Mouse (Mus musculus): Measurements from ENCODE around the gene Slc25a25. TPM values are rescaled to one million over a fixed set of nuclear protein-coding genes. Genes with fewer than 3 reads are reported as not detected.
"Not testable (repeated sequence)": the region's sequence is repeated elsewhere in the genome, so short reads cannot be mapped to it uniquely, and the experiment has no call there.

Slc25a25 gene
- polyA plus RNA-seq (2016; fragmentation: Nextera tagmentation; extraction: Ambion mirVana), result 17.0 and 17.3 TPM in 2 replicates

- peak within 1 kb of the TSS; percentile 84 for H3K4me3 ChIP-seq
- peaks cover 52% of the 10 kb centered on the region for H3K4me1 ChIP-seq
- WGBS, result under 1% methylated on average over 103 of the region's 103 CpGs
- no peaks in the 10 kb centered on the region for H3K9me3 ChIP-seq
- DNase-seq (ENCODE audit: low spot score), result peak; percentile 99
- peaks cover 10% of the 10 kb centered on the region; the same call in 1 of the 2 replicates for H3K36me3 ChIP-seq
- H3K27me3 ChIP-seq (ENCODE audit: insufficient read depth, poor library complexity, severe bottlenecking), result no peaks in the 10 kb centered on the region
- H3K27ac ChIP-seq, result peak within 1 kb of the TSS; percentile 92
These were observed at the start of gene Slc25a25 for GRCm38 (mm10) chr2:32450881-32451844. Gene Slc25a25, minus strand, starts transcription at chr2:32451445.

- no peak for DNase-seq (ENCODE audit: low spot score)
- WGBS, result 86% methylated on average over 5 of the region's 5 CpGs
These were observed 49.2 kb upstream of the Slc25a25 start for GRCm38 (mm10) chr2:32500461-32500860.

GRCm38 (mm10) chr2:32499365-32499764 is 48.1 kb upstream of the Slc25a25 start:
- 75% methylated on average over 4 of the region's 4 CpGs for WGBS
- Histone ChIP-seq H3K4me1 (peaks cover 22% of the 10 kb centered on the region), H3K27me3 (ENCODE audit: insufficient read depth, poor library complexity, severe bottlenecking) (no peaks in the 10 kb centered on the region), H3K27ac (no peak overlapping the region), H3K4me3 (no peak overlapping the region), H3K9me3 (no peaks in the 10 kb centered on the region), H3K36me3 (no peaks in the 10 kb centered on the region)
- no peak for DNase-seq (ENCODE audit: low spot score)

More at GRCm38 (mm10) chr2:32500461-32500860, 49.2 kb upstream of the Slc25a25 start:
- Histone ChIP-seq H3K4me1 (peaks cover 14% of the 10 kb centered on the region), H3K4me3 (no peak overlapping the region), H3K9me3 (no peaks in the 10 kb centered on the region), H3K27me3 (ENCODE audit: insufficient read depth, poor library complexity, severe bottlenecking) (no peaks in the 10 kb centered on the region), H3K27ac (no peak overlapping the region), H3K36me3 (no peaks in the 10 kb centered on the region)

DNA sequence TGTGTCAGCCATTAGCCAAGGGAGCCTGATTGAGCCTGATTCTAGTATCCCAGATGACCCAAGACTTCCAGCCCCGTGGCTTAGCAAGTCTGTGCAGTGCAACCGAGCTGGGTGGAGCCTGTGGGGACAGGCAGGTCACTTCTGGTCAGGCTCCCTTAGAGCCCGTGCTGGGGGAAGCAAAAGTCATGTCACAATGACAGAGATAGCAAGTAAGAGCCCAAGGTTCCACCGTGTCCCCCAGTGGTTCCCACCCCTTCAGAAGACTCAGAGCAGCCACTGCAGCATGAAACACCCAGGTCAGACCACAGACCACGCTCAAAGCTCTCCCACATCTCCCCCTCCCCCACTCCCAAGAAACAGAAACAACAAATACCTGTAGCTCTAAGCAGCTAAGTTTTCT is 44.9 kb upstream of the Slc25a25 start:
- peak overlapping the region; percentile 48; the same call in 1 of the 2 replicates for H3K27ac ChIP-seq
- no peak overlapping the region for H3K4me3 ChIP-seq
- H3K4me1 ChIP-seq, result peaks cover 13% of the 10 kb centered on the region
- no peaks in the 10 kb centered on the region for H3K27me3 ChIP-seq (ENCODE audit: insufficient read depth, poor library complexity, severe bottlenecking)
- no peaks in the 10 kb centered on the region for H3K36me3 ChIP-seq
- WGBS, result 55% methylated on average over 5 of the region's 5 CpGs
- H3K9me3 ChIP-seq, result no peaks in the 10 kb centered on the region
- no peak for DNase-seq (ENCODE audit: low spot score)

DNA sequence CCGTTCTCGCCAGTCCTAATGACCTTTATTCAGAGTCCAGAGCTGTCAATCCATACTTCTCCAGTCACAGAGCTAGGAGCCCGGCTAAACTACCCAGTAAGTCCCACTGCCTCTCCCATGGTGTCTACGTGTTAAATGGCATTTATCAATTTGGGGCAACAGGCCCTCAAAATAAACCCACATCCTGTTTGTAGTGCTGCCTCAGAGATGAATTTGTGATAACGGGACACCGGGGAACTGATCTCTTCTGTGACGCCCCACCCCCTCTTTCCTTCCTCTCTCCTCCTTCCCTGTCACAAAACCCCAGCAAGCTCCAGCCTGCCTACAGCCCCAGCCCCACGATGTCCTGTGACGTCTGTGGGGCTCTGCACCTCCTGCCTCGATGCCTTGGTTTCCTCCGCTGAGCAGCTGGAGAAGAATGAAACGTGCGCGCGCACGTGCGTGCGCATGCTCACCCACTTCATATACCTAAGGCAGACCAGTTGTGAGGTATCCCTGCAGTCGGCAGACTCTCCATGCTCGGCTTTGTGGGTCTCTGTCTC is 44.0 kb upstream of the Slc25a25 start:
- no peaks in the 10 kb centered on the region for H3K27me3 ChIP-seq (ENCODE audit: insufficient read depth, poor library complexity, severe bottlenecking)
- no peaks in the 10 kb centered on the region for H3K9me3 ChIP-seq
- WGBS, result 64% methylated on average over 20 of the region's 20 CpGs
- no peaks in the 10 kb centered on the region for H3K36me3 ChIP-seq
- peaks cover 12% of the 10 kb centered on the region for H3K4me1 ChIP-seq
- no peak for DNase-seq (ENCODE audit: low spot score)
- peak overlapping the region; percentile 48 for H3K27ac ChIP-seq
- no peak overlapping the region for H3K4me3 ChIP-seq

DNA sequence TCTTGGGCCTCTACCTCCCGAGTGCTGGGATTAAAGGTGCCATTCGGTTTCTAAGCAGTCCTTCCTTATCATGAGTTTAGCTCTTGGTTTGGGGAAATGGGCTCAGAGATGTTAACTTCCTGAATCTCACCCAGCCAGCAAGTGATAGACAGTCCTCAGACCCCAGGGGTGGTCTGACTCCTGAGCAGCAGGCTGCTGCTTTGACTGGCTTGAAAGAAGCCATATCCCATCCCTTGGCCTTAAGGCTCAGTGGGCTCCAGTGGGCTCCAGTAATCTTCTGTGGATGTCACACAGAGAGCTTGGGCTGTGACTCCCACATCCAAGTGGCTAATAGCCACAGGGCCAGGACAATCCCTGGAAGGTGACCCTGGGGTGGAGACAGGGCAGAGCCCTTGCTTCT is 43.3 kb upstream of the Slc25a25 start:
- Histone ChIP-seq H3K4me1 (peaks cover 12% of the 10 kb centered on the region), H3K27ac (no peak overlapping the region), H3K9me3 (no peaks in the 10 kb centered on the region), H3K27me3 (ENCODE audit: insufficient read depth, poor library complexity, severe bottlenecking) (no peaks in the 10 kb centered on the region), H3K36me3 (no peaks in the 10 kb centered on the region), H3K4me3 (no peak overlapping the region)
- WGBS, result 42% methylated on average over 2 of the region's 2 CpGs
- DNase-seq (ENCODE audit: low spot score), result no peak

DNA sequence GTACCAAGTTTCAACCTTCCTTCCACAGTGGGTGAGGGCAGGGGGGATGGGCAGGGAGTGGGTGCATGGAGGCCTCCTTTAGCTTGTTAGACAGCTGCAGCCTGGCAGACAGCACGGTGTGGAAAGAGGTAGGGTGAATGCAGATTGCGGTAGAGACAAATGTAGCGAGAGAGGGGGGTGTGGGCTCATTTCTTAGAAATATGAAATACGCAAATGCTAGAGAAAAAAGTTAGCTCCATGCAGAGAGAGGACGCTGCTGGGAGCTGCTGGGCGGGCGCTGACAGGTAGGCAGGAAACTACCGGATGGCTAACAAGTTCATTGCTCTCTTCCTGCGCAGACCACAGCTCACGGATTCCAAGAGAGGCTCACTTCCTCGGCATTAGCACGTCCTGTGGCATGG is 42.1 kb upstream of the Slc25a25 start:
- H3K27ac ChIP-seq, result no peak overlapping the region
- H3K9me3 ChIP-seq, result no peaks in the 10 kb centered on the region
- DNase-seq (ENCODE audit: low spot score), result no peak
- H3K27me3 ChIP-seq (ENCODE audit: insufficient read depth, poor library complexity, severe bottlenecking), result no peaks in the 10 kb centered on the region
- H3K4me1 ChIP-seq, result peaks cover 12% of the 10 kb centered on the region
- 71% methylated on average over 12 of the region's 12 CpGs for WGBS
- H3K4me3 ChIP-seq, result no peak overlapping the region
- H3K36me3 ChIP-seq, result no peaks in the 10 kb centered on the region

DNA sequence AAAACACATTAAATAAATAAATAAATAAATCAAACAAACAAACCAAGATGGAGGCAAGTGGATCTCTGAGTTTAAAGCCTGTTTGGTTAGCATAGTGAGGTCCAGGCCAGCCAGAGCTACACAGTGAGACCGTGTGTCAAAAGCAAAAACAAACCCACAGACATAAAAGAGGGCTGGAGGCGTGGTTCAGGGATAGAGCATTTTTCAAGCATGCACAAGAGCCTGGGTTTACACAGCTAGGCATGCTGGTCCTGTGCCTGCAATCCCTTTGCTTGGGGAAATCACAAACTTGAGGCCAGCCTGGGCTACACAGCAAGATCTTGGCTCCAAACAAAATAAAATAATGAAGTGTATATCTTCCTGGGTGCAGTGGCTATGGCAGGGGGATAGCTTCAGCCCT is 41.4 kb upstream of the Slc25a25 start:
- H3K4me3 ChIP-seq, result no peak overlapping the region
- no peak overlapping the region for H3K27ac ChIP-seq
- peaks cover 12% of the 10 kb centered on the region for H3K4me1 ChIP-seq
- no peaks in the 10 kb centered on the region for H3K27me3 ChIP-seq (ENCODE audit: insufficient read depth, poor library complexity, severe bottlenecking)
- no peak for DNase-seq (ENCODE audit: low spot score)
- WGBS, result 77% methylated on average over 2 of the region's 2 CpGs
- no peaks in the 10 kb centered on the region for H3K36me3 ChIP-seq
- H3K9me3 ChIP-seq, result no peaks in the 10 kb centered on the region

- not testable (repeated sequence) for H3K36me3 ChIP-seq; H3K27me3 ChIP-seq (ENCODE audit: insufficient read depth, poor library complexity, severe bottlenecking); H3K4me3 ChIP-seq; H3K27ac ChIP-seq; H3K9me3 ChIP-seq; DNase-seq (ENCODE audit: low spot score)
- H3K4me1 ChIP-seq, result peaks cover 22% of the 10 kb centered on the region
These were observed 39.5 kb upstream of the Slc25a25 start for GRCm38 (mm10) chr2:32490730-32491129.

DNA sequence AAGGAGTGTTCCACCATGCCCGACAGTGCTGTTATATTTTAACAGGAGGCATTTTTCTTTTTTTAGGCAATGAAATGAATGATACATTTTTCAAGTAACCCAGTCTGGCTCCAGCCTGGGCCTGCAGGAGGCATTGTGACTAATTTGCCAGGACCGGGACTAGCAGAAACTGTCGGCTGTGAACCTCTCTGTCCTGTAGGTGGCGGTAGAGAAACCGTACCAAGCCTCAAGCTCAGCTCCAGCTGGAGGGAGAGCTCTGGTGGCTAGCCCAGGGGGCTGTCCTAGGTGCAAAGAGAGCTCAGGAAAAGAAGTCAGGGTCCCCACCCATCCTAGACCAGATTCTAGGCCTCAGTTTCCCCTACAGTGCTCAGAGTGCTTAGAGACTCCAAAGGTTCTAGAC is 37.4 kb upstream of the Slc25a25 start:
- Histone ChIP-seq H3K27me3 (ENCODE audit: insufficient read depth, poor library complexity, severe bottlenecking) (no peaks in the 10 kb centered on the region), H3K36me3 (no peaks in the 10 kb centered on the region), H3K4me3 (no peak overlapping the region), H3K9me3 (no peaks in the 10 kb centered on the region), H3K27ac (0 out of 2 replicates have a peak overlapping the region, but pooled peaks have one; percentile 9), H3K4me1 (peaks cover 11% of the 10 kb centered on the region)
- 0% methylated on average over 5 of the region's 5 CpGs for WGBS
- DNase-seq (ENCODE audit: low spot score), result peak; percentile 87

DNA sequence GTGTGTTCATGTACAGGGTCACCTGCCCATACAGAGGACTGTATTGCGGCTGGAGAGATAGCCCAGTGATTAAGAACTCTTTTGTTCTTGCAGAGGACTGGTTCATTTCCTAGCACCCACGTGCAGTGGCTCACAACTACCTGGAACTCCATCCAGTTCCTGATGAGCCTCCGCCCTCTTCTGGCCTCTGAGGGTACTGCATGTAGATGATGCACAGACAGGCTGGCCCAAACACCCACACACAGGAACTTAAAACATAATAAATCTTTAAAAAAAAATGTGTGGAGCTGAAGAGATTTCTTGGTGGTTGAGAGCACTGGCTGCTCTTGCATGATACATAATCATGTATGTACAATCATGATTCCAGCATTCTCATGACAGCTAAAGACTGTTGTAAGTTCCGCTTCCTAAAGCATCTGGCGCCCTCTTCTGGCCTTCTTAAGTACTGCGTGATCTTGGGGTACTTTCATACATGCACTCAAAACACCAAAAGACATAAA is 35.9 kb upstream of the Slc25a25 start:
- 6% methylated on average over 6 of the region's 6 CpGs for WGBS

GRCm38 (mm10) chr2:32486155-32486554 is 34.9 kb upstream of the Slc25a25 start:
- Histone ChIP-seq H3K27me3 (ENCODE audit: insufficient read depth, poor library complexity, severe bottlenecking) (no peaks in the 10 kb centered on the region), H3K4me1 (peaks cover 11% of the 10 kb centered on the region), H3K9me3 (no peaks in the 10 kb centered on the region), H3K4me3 (no peak overlapping the region), H3K36me3 (no peaks in the 10 kb centered on the region), H3K27ac (peak overlapping the region; percentile 56; the same call in 1 of the 2 replicates)
- WGBS, result 60% methylated on average over 9 of the region's 9 CpGs
- no peak for DNase-seq (ENCODE audit: low spot score)

More for the DNA sequence above, 35.9 kb upstream of the Slc25a25 start:
- Histone ChIP-seq H3K27ac (peak overlapping the region; percentile 56), H3K27me3 (ENCODE audit: insufficient read depth, poor library complexity, severe bottlenecking) (no peaks in the 10 kb centered on the region), H3K36me3 (no peaks in the 10 kb centered on the region), H3K4me3 (no peak overlapping the region), H3K9me3 (no peaks in the 10 kb centered on the region), H3K4me1 (peaks cover 11% of the 10 kb centered on the region)
- DNase-seq (ENCODE audit: low spot score), result peak; percentile 92

- Histone ChIP-seq H3K4me1 (peaks cover 11% of the 10 kb centered on the region), H3K4me3 (no peak overlapping the region), H3K9me3 (no peaks in the 10 kb centered on the region), H3K27ac (no peak overlapping the region), H3K27me3 (ENCODE audit: insufficient read depth, poor library complexity, severe bottlenecking) (no peaks in the 10 kb centered on the region), H3K36me3 (no peaks in the 10 kb centered on the region)
- DNase-seq (ENCODE audit: low spot score), result no peak
- WGBS, result 84% methylated on average over 4 of the region's 4 CpGs
These were observed 34.5 kb upstream of the Slc25a25 start for GRCm38 (mm10) chr2:32485751-32486150.

All from heart, embryonic 10.5 days (tissue).